Mouse (Mus musculus): ENCODE data around the gene Psmb7. TPM values are rescaled to one million over a fixed set of nuclear protein-coding genes. Genes with fewer than 3 reads are reported as not detected.

Gene Psmb7
- total RNA-seq, 4 experiments from 2014 or later = 221 to 264 (median 236) TPM

- no peak for DNase-seq (ENCODE audit: low spot score)
Observed at GRCm38 (mm10) chr2:38641761-38642160, 2.1 kb downstream of the Psmb7 start.

- no peak for DNase-seq (ENCODE audit: low spot score)
Observed at GRCm38 (mm10) chr2:38637716-38638267, 6.1 kb downstream of the Psmb7 start.

- DNase-seq (ENCODE audit: low spot score) = no peak
Observed at GRCm38 (mm10) chr2:38630574-38630973, 13.3 kb downstream of the Psmb7 start.

GRCm38 (mm10) chr2:38629451-38629850 lies 14.4 kb downstream of the Psmb7 start:
- no peak for DNase-seq (ENCODE audit: low spot score)

GRCm38 (mm10) chr2:38628801-38629200 lies 15.1 kb downstream of the Psmb7 start:
- DNase-seq (ENCODE audit: low spot score) = no peak

- DNase-seq (ENCODE audit: low spot score) = no peak
Observed at GRCm38 (mm10) chr2:38623821-38624590, 19.9 kb downstream of the Psmb7 start.

- no peak for DNase-seq (ENCODE audit: low spot score)
Observed at GRCm38 (mm10) chr2:38623411-38623810, 20.5 kb downstream of the Psmb7 start.

GRCm38 (mm10) chr2:38621610-38622021 lies 22.3 kb downstream of the Psmb7 start:
- no peak for DNase-seq (ENCODE audit: low spot score)

- no peak for DNase-seq (ENCODE audit: low spot score)
Observed at GRCm38 (mm10) chr2:38621076-38621475, 22.8 kb downstream of the Psmb7 start.

GRCm38 (mm10) chr2:38619777-38620176 lies 24.1 kb downstream of the Psmb7 start:
- no peak for DNase-seq (ENCODE audit: low spot score)

- DNase-seq (ENCODE audit: low spot score) = no peak
Observed at GRCm38 (mm10) chr2:38616956-38617872, 26.7 kb downstream of the Psmb7 start.

GRCm38 (mm10) chr2:38616072-38616471 lies 27.8 kb downstream of the Psmb7 start:
- DNase-seq (ENCODE audit: low spot score) = no peak

GRCm38 (mm10) chr2:38614437-38614836 lies 29.4 kb downstream of the Psmb7 start:
- no peak for DNase-seq (ENCODE audit: low spot score)

- DNase-seq (ENCODE audit: low spot score) = no peak
Observed at GRCm38 (mm10) chr2:38613576-38613975, 30.3 kb downstream of the Psmb7 start.

GRCm38 (mm10) chr2:38612596-38612995 lies 31.3 kb downstream of the Psmb7 start:
- no peak for DNase-seq (ENCODE audit: low spot score)

GRCm38 (mm10) chr2:38610161-38610560 lies 33.7 kb downstream of the Psmb7 start:
- DNase-seq (ENCODE audit: low spot score) = no peak

GRCm38 (mm10) chr2:38609310-38609709 lies 34.6 kb downstream of the Psmb7 start:
- no peak for DNase-seq (ENCODE audit: low spot score)

- no peak for DNase-seq (ENCODE audit: low spot score)
Observed at GRCm38 (mm10) chr2:38608831-38609309, 35.0 kb downstream of the Psmb7 start.

- DNase-seq (ENCODE audit: low spot score) = no peak
Observed at GRCm38 (mm10) chr2:38607716-38608115, 36.2 kb downstream of the Psmb7 start.

GRCm38 (mm10) chr2:38600842-38601241 lies 43.0 kb downstream of the Psmb7 start:
- no peak for DNase-seq (ENCODE audit: low spot score)

- no peak for DNase-seq (ENCODE audit: low spot score)
Observed at GRCm38 (mm10) chr2:38598395-38598794, 45.5 kb downstream of the Psmb7 start.

- no peak for DNase-seq (ENCODE audit: low spot score)
Observed at GRCm38 (mm10) chr2:38597896-38598295, 46.0 kb downstream of the Psmb7 start.
